ENCODE assay signal across 8 mouse cellular contexts in the genomic region with DNA sequence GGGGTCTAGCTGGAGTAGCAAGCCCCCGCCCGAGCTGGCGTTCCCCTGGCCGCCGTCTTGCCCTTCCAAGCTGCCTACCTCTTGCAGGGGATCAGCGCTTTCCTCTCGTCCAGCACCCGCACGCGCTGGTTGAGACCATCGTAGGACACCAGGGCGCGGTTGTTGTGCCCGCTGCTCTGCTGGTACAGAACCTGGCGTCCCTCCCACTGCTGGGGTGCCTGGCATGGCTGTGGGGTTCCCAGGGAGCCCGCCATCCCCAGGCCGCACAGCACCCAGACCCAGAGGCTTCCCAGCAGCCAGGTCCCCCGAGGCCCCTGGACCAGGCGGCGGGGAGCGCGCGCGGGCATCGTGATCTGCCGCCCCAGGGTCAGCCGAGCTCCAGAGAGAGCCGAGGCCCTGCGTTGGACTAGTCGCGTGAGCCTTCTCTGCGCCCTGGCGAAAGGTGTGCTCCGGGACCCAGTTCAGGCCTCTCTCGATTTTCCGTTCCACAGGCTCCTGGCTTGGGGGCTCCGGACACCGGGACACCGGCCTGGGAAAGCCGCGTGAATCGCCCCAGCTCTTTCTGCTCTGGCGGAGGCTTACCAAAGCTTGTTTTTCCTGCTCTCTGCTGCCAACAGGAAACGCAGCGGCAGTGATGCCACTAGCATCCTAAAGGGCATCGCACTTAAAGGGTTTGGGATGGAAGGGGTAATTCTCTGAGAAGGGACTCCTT. TPM values are rescaled to one million over a fixed set of nuclear protein-coding genes. Genes with fewer than 3 reads are reported as not detected.
DNase-seq lines count a peak whose midpoint lies in the region; ATAC-seq and TF ChIP-seq lines count a peak whose summit lies in the region.

A gene (minus strand): TSS at position 712 of the 712 bp plus-strand sequence.

- intact Hi-C loops in heart, postnatal 25 days (cut with DNase I), result no loop called here

- ATAC-seq in forebrain, embryonic 16.5 days, result peak; percentile 89
- peak; percentile 82 for ATAC-seq in lung, embryonic 14.5 days (ENCODE audit: insufficient read depth)

- H3K4me2 ChIP-seq in forebrain, embryonic 16.5 days (ENCODE audit: low read length), result peak within 1 kb of the TSS; percentile 89
- H3K4me2 ChIP-seq in lung, embryonic 14.5 days, result peak within 1 kb of the TSS; percentile 96

- H3K36me3 ChIP-seq in ES-E14 (ENCODE audit: control insufficient read depth, insufficient read depth, low read length, poor library complexity, severe bottlenecking), result no peaks in the 10 kb centered on the region; the same call in 1 of the 2 replicates
- H3K36me3 ChIP-seq in forebrain, embryonic 16.5 days (ENCODE audit: control insufficient read depth, insufficient read depth), result no peaks in the 10 kb centered on the region
- no peaks in the 10 kb centered on the region for H3K36me3 ChIP-seq in lung, embryonic 14.5 days (ENCODE audit: insufficient read depth)

- peaks cover 0 to 6% of the 10 kb centered on the region in 2 experiments; a peak in 1 of 4 replicates for H3K4me1 ChIP-seq in ES-E14 (ENCODE audit: control insufficient read depth in 2 of 2, insufficient read depth in 2 of 2, low read length in 2 of 2, poor library complexity in 1 of 2)
- H3K4me1 ChIP-seq in forebrain, embryonic 16.5 days (replicated peaks; ENCODE audit: control insufficient read depth, insufficient read depth, low read length), result peaks cover 19% of the 10 kb centered on the region
- 0 out of 2 replicates have a peak, but pooled peaks cover 2% of the 10 kb centered on the region for H3K4me1 ChIP-seq in lung, embryonic 14.5 days (ENCODE audit: insufficient read depth)

- peak; percentile 39 for DNase-seq in ES-E14 (ENCODE audit: low read depth, low spot score)
- peak; percentile 82 to 86 for DNase-seq in cerebellum, adult 18-20 months
- DNase-seq in heart, postnatal 25 days (ENCODE audit: low spot score), result peak; percentile 8
- peak; percentile 74 for DNase-seq in layer of hippocampus, adult 2 months (ENCODE audit: low spot score in 2 of 2)
- peak; percentile 88 for DNase-seq in lung, embryonic 14.5 days
- peak; percentile 41 for DNase-seq in ovary, postnatal 10 days (ENCODE audit: low spot score)
- peak; percentile 54 for DNase-seq in thymus, postnatal 14 days

- H3K4me3 ChIP-seq in ES-E14 (ENCODE audit: insufficient read depth in 1 of 2, low read depth in 1 of 2, low read length in 2 of 2, poor library complexity in 1 of 2, severe bottlenecking in 1 of 2), result peak within 1 kb of the TSS; percentile 69 to 82
- peak within 1 kb of the TSS; percentile 94 for H3K4me3 ChIP-seq in forebrain, embryonic 16.5 days (replicated peaks; ENCODE audit: low read length)
- H3K4me3 ChIP-seq in layer of hippocampus, adult 2 months, result peak within 1 kb of the TSS; percentile 81
- peak within 1 kb of the TSS; percentile 66 for H3K4me3 ChIP-seq in lung, embryonic 14.5 days (ENCODE audit: low read depth, low read length)

- H3K9ac ChIP-seq in ES-E14 (ENCODE audit: insufficient read depth, low read depth, low read length, poor library complexity, severe bottlenecking), result peak within 1 kb of the TSS; percentile 76
- peak within 1 kb of the TSS; percentile 99 for H3K9ac ChIP-seq in forebrain, embryonic 16.5 days (replicated peaks; ENCODE audit: low read depth, low read length)
- peak within 1 kb of the TSS; percentile 85 for H3K9ac ChIP-seq in lung, embryonic 14.5 days

- WGBS in forebrain, embryonic 16.5 days, result under 1% methylated on average over 46 of the region's 46 CpGs
- WGBS in lung, embryonic 14.5 days, result under 1% methylated on average over 46 of the region's 46 CpGs

- no peaks in the 10 kb centered on the region for H3K9me3 ChIP-seq in ES-E14 (ENCODE audit: control insufficient read depth, insufficient read depth, low read depth, low read length)
- no peaks in the 10 kb centered on the region for H3K9me3 ChIP-seq in forebrain, embryonic 16.5 days (ENCODE audit: control insufficient read depth, low read length)
- no peaks in the 10 kb centered on the region for H3K9me3 ChIP-seq in lung, embryonic 14.5 days (ENCODE audit: low read depth, low read length)

- TF ChIP-seq CTCF in layer of hippocampus, adult 2 months (conservative IDR thresholded peaks at IDR 0.05), result peak; percentile 83
- TF ChIP-seq CTCF in lung, embryonic 14.5 days (IDR thresholded peaks at IDR 0.05; ENCODE audit: low read depth), result peak; percentile 71

- in situ Hi-C loops in ES-E14 (cut with MboI; ENCODE audit: low sequenced_read_pairs in 2 of 2, unreplicated experiment in 2 of 2), result no loop called here

- no peaks in the 10 kb centered on the region for H3K27me3 ChIP-seq in forebrain, embryonic 16.5 days (replicated peaks; ENCODE audit: control insufficient read depth, insufficient read depth, low read length)
- peaks cover 6% of the 10 kb centered on the region for H3K27me3 ChIP-seq in lung, embryonic 14.5 days (ENCODE audit: insufficient read depth, low read length)

- no peak within 1 kb of the TSS for H3K27ac ChIP-seq in ES-E14 (ENCODE audit: insufficient read depth, low read depth, low read length, poor library complexity, severe bottlenecking)
- H3K27ac ChIP-seq in forebrain, embryonic 16.5 days (ENCODE audit: low read length), result peak within 1 kb of the TSS; percentile 82
- peak within 1 kb of the TSS; percentile 98 for H3K27ac ChIP-seq in layer of hippocampus, adult 2 months
- peak within 1 kb of the TSS; percentile 48; the same call in 1 of the 2 replicates for H3K27ac ChIP-seq in lung, embryonic 14.5 days (ENCODE audit: low read depth)

TF ChIP-seq in ES-E14, 5 proteins besides CTCF, POLR2A, EP300 and RAD21:
- TF ChIP-seq MAFK (IDR thresholded peaks at IDR 0.05; ENCODE audit: insufficient read depth, low read depth, low read length), result no peak
- no peak for TF ChIP-seq ZC3H11A (IDR thresholded peaks at IDR 0.05; ENCODE audit: borderline replicate concordance, low read depth, low read length)
- TF ChIP-seq HCFC1 (IDR thresholded peaks at IDR 0.05; ENCODE audit: borderline replicate concordance, insufficient read depth, low read length), result no peak
- no peak for TF ChIP-seq CHD2 (IDR thresholded peaks at IDR 0.05; ENCODE audit: low read depth, low read length)
- TF ChIP-seq ZNF384 (IDR thresholded peaks at IDR 0.05; ENCODE audit: low read depth, low read length), result no peak

RNA-seq across cellular contexts. Expression of the gene that starts here (rescaled TPM):
- total RNA-seq in ES-E14 (2012; rRNA removed), result 9.9 and 15.6 TPM in 2 replicates
- 22.1 and 24.9 TPM in 2 replicates for polyA plus RNA-seq in forebrain, embryonic 16.5 days (2015; fragmentation: Nextera tagmentation; extraction: Ambion mirVana)
- 10 to 100 TPM; 13.7 to 17.9 TPM for total RNA-seq in heart, postnatal 25 days (2021)
- total RNA-seq in layer of hippocampus, adult 2 months (2021), result 100 to 1,000 TPM; 113 to 117 TPM
- 20.1 and 21.8 TPM in 2 replicates for polyA plus RNA-seq in lung, embryonic 14.5 days (2014; fragmentation: Nextera tagmentation; extraction: Ambion mirVana)

Comparison
In these comparisons a context has a peak if more than half of its experiments do, and no peak if none do; other contexts are left out.
1. DNase-seq: peak in every context shown above with its lines; median percentile 88 in lung, embryonic 14.5 days; 84 in cerebellum, adult 18-20 months; 74 in layer of hippocampus, adult 2 months; 54 in thymus, postnatal 14 days; 41 in ovary, postnatal 10 days; 39 in ES-E14; 8 in heart, postnatal 25 days.